Mouse (Mus musculus) liver, embryonic 14.5 days (tissue): ENCODE data around the gene Rsbn1.

Experiments used
- CTCF ChIP-seq: IDR thresholded peaks from 2 replicates; pipeline ENCODE4 v1.5.1; 2016; ENCODE audit warnings: antibody characterized with exemption, low read depth, control low read depth
- EP300 ChIP-seq: IDR thresholded peaks from 2 replicates; pipeline ENCODE4 v1.6.1; 2016; ENCODE audit warnings: antibody characterized with exemption, low read depth

DNA sequence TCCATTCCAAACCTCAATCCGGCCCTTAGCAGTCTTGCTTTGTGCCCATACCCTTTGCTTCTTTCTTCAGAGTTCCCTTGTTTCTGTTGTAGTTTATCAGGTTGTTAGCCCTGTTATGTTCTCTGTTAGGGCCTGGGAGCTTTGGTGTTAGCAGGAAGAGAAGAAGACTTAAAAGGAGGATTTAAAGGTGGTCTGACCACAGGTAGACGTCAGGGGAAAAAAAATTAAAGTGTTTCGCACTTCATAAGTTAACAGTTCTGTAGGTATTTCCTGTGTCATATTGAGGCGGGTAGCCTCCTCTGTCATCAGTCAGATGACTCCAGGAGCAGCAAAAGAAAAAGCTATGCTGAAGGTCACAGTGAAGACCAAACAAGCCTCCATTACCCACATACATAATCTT lies 45.9 kb upstream of the Rsbn1 start:
- no peak for TF ChIP-seq CTCF
- no peak for TF ChIP-seq EP300
